Mouse (Mus musculus) myocyte (in vitro differentiated cells): ENCODE measurements around the gene Ndufc2.

Source experiments
- CEBPB ChIP-seq: IDR thresholded peaks from 2 replicates; pipeline ENCODE4 v1.6.1; 2011; ENCODE audit warnings: mild to moderate bottlenecking, moderate library complexity; ENCODE audit not compliant: poor library complexity, insufficient read depth, severe bottlenecking
- E2F4 ChIP-seq: IDR thresholded peaks from one replicate; pipeline ENCODE4 v1.6.1; 2011; ENCODE audit warnings: mild to moderate bottlenecking, control low read depth, moderate library complexity; ENCODE audit not compliant: insufficient read depth
- MAX ChIP-seq: IDR thresholded peaks from one replicate; pipeline ENCODE4 v1.6.1; 2011; ENCODE audit warnings: low read depth, mild to moderate bottlenecking, control low read depth
- MYOD1 ChIP-seq, 3 experiments: IDR thresholded peaks; one replicate each; pipeline ENCODE4 v1.6.1; 2011; ENCODE audit warnings: control low read depth in 2 of 3, low read depth in 2 of 3, mild to moderate bottlenecking in 2 of 3, moderate library complexity in 1 of 3; ENCODE audit not compliant: insufficient read length in 2 of 3, control insufficient read depth in 1 of 3
- MYOG ChIP-seq, 3 experiments: IDR thresholded peaks; one replicate each; pipeline ENCODE4 v1.6.1; 2011; ENCODE audit warnings: control low read depth in 2 of 3, low read depth in 2 of 3, mild to moderate bottlenecking in 2 of 3; ENCODE audit not compliant: insufficient read length in 2 of 3, control insufficient read depth in 1 of 3, insufficient read depth in 1 of 3
- POLR2A ChIP-seq: IDR thresholded peaks from one replicate; pipeline ENCODE4 v1.6.1; 2011; ENCODE audit warnings: low read depth, mild to moderate bottlenecking, control low read depth, moderate library complexity; ENCODE audit not compliant: insufficient read length
- POLR2AphosphoS2 ChIP-seq: IDR thresholded peaks from one replicate; pipeline ENCODE4 v1.6.1; 2011; ENCODE audit warnings: low read depth, control low read depth; ENCODE audit not compliant: insufficient read length
- REST ChIP-seq: IDR thresholded peaks from one replicate; pipeline ENCODE4 v1.6.1; 2011; ENCODE audit warnings: mild to moderate bottlenecking, control low read depth, moderate library complexity; ENCODE audit not compliant: insufficient read depth, insufficient read length
- SRF ChIP-seq: IDR thresholded peaks from one replicate; pipeline ENCODE4 v1.6.1; 2011; ENCODE audit warnings: low read depth; ENCODE audit not compliant: control insufficient read depth, insufficient read length
- TCF12 ChIP-seq: IDR thresholded peaks from one replicate; pipeline ENCODE4 v1.6.1; 2011; ENCODE audit warnings: mild to moderate bottlenecking, control low read depth; ENCODE audit not compliant: poor library complexity, insufficient read depth, severe bottlenecking
- USF1 ChIP-seq: IDR thresholded peaks from one replicate; pipeline ENCODE4 v1.6.1; 2011; ENCODE audit warnings: low read depth, mild to moderate bottlenecking, control low read depth, moderate library complexity

DNA sequence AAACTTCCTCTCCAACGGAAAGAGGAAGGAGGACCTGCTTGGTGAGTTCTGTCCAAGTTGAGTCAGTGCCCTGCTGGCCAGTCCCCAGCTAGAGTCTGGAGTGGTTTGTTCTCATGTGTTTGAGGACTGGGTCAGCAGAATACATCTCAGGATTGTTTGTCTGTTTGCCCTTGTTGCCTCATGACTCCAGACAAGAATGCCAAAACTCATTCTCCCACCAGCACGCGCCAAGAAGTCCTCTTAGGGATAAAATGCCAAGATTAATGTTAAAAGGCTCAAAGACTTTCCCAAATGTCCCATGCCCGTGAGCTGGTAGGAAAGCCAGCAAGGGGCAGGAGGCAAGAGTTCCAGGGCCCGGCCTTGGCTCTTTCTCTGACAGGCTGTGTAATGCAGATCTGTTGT is 42.9 kb upstream of the Ndufc2 start:
- TF ChIP-seq POLR2A, result no peak
- no peak for TF ChIP-seq USF1
- no peak for TF ChIP-seq TCF12
- TF ChIP-seq REST, result no peak
- TF ChIP-seq MAX, result no peak
- TF ChIP-seq E2F4, result no peak
- no peak for TF ChIP-seq MYOG (IDR thresholded peaks at IDR 0.05; ENCODE audit: control insufficient read depth in 1 of 3, insufficient read depth in 1 of 3, insufficient read length in 2 of 3, low read depth in 2 of 3)
- TF ChIP-seq CEBPB, result no peak
- TF ChIP-seq POLR2AphosphoS2, result no peak
- TF ChIP-seq MYOD1 (IDR thresholded peaks at IDR 0.05; ENCODE audit: control insufficient read depth in 1 of 3, insufficient read length in 2 of 3, low read depth in 2 of 3), result no peak
- TF ChIP-seq SRF, result no peak
